In genomic region chr19:10458096-10458495, GRCm38 (mm10) we compare ENCODE assay signal across 8 mouse cellular contexts. TPM values are rescaled to one million over a fixed set of nuclear protein-coding genes. Genes with fewer than 3 reads are reported as not detected.
DNase-seq lines count a peak whose midpoint lies in the region; ATAC-seq lines count a peak whose summit lies in the region.

No protein-coding gene starts in this region.

- peak overlapping the region; percentile 64; the same call in 1 of the 2 replicates for H3K4me3 ChIP-seq in heart, embryonic 10.5 days
- peak overlapping the region; percentile 19; the same call in 1 of the 2 replicates for H3K4me3 ChIP-seq in brown adipose tissue, adult 24 weeks (ENCODE audit: insufficient read depth, low read depth, low read length)
- H3K4me3 ChIP-seq in midbrain, embryonic 16.5 days (ENCODE audit: low read depth, low read length), result peak overlapping the region; percentile 53; the same call in 1 of the 2 replicates

- H3K9me3 ChIP-seq in heart, embryonic 10.5 days, result no peaks in the 10 kb centered on the region
- no peaks in the 10 kb centered on the region for H3K9me3 ChIP-seq in midbrain, embryonic 16.5 days (replicated peaks; ENCODE audit: control insufficient read depth, low read length, poor library complexity, severe bottlenecking)

- ATAC-seq in midbrain, embryonic 16.5 days, result peak; percentile 25

- H3K27me3 ChIP-seq in heart, embryonic 10.5 days (ENCODE audit: insufficient read depth, poor library complexity, severe bottlenecking), result peaks cover 100% of the 10 kb centered on the region
- peaks cover 39% of the 10 kb centered on the region for H3K27me3 ChIP-seq in midbrain, embryonic 16.5 days (ENCODE audit: control insufficient read depth, insufficient read depth, low read depth, low read length)

- no peak overlapping the region for H3K27ac ChIP-seq in heart, embryonic 10.5 days
- no peak overlapping the region for H3K27ac ChIP-seq in brown adipose tissue, adult 24 weeks (replicated peaks; ENCODE audit: low read depth, low read length)
- H3K27ac ChIP-seq in midbrain, embryonic 16.5 days (ENCODE audit: low read length), result no peak overlapping the region

- intact Hi-C loops in left cerebral cortex, postnatal 36 days (cut with DNase I), result no loop called here

- 26% methylated on average over 8 of the region's 8 CpGs for WGBS in heart, embryonic 10.5 days
- 20% methylated on average over 8 of the region's 8 CpGs for WGBS in midbrain, embryonic 16.5 days

- H3K4me2 ChIP-seq in midbrain, embryonic 16.5 days (ENCODE audit: low read length), result peak overlapping the region; percentile 75

- peaks cover 24% of the 10 kb centered on the region for H3K4me1 ChIP-seq in heart, embryonic 10.5 days
- H3K4me1 ChIP-seq in brown adipose tissue, adult 24 weeks (ENCODE audit: control insufficient read depth, insufficient read depth, insufficient read length, low read length), result no peaks in the 10 kb centered on the region
- H3K4me1 ChIP-seq in midbrain, embryonic 16.5 days (ENCODE audit: control insufficient read depth, insufficient read depth, low read length), result peaks cover 16% of the 10 kb centered on the region

- DNase-seq in heart, embryonic 10.5 days (ENCODE audit: low spot score), result no peak
- no peak for DNase-seq in heart, adult 11 months
- DNase-seq in heart, postnatal 4 days, result peak; percentile 62
- DNase-seq in left cerebral cortex, postnatal 36 days (ENCODE audit: low spot score in 2 of 2), result peak; percentile 45 to 60
- DNase-seq in cerebellum, adult 9-10 months, result no peak
- DNase-seq in cerebellum, postnatal 4 days (ENCODE audit: low spot score in 2 of 2), result no peak

- H3K36me3 ChIP-seq in heart, embryonic 10.5 days, result no peaks in the 10 kb centered on the region
- no peaks in the 10 kb centered on the region for H3K36me3 ChIP-seq in midbrain, embryonic 16.5 days (ENCODE audit: control insufficient read depth, insufficient read depth, low read length)

- no peak overlapping the region for H3K9ac ChIP-seq in midbrain, embryonic 16.5 days (ENCODE audit: low read depth, low read length)

RNA-seq across cellular contexts. Expression of gene Lrrc10b, which starts 0.8 kb away (rescaled TPM):
- 0.06 and 0.18 TPM in 2 replicates for polyA plus RNA-seq in heart, embryonic 10.5 days (2016; fragmentation: Nextera tagmentation; extraction: Ambion mirVana)
- polyA plus RNA-seq in brown adipose tissue, adult 24 weeks (2012; ENCODE audit: insufficient read depth, insufficient read length, missing spikeins), result not detected in 2 replicates
- total RNA-seq in heart, postnatal 4 days (2021), result 1 to 10 TPM; 3.3 to 4.7 TPM
- total RNA-seq in left cerebral cortex, postnatal 36 days (2021), result 10 to 100 TPM; 16.3 to 21.2 TPM
- polyA plus RNA-seq in midbrain, embryonic 16.5 days (2015; fragmentation: Nextera tagmentation; extraction: Ambion mirVana), result 1.9 and 2.0 TPM in 2 replicates

RNA-seq across cellular contexts. Expression of gene Ppp1r32, which starts 24.6 kb away (rescaled TPM):
- not detected in 2 replicates for polyA plus RNA-seq in heart, embryonic 10.5 days (2016; fragmentation: Nextera tagmentation; extraction: Ambion mirVana)
- not detected in 2 replicates for polyA plus RNA-seq in brown adipose tissue, adult 24 weeks (2012; ENCODE audit: insufficient read depth, insufficient read length, missing spikeins)
- total RNA-seq in heart, postnatal 4 days (2021), result under 1 TPM; 0.52 to 0.77 TPM
- 1 to 10 TPM in 1 of 2 experiments, under 1 TPM in 1; 0.86 to 1.2 TPM for total RNA-seq in left cerebral cortex, postnatal 36 days (2021)
- 3.6 and 5.9 TPM in 2 replicates for polyA plus RNA-seq in midbrain, embryonic 16.5 days (2015; fragmentation: Nextera tagmentation; extraction: Ambion mirVana)

Comparison
In these comparisons a context has a peak if more than half of its experiments do, and no peak if none do; other contexts are left out.
1. DNase-seq: peak in heart, postnatal 4 days (single experiment) and left cerebral cortex, postnatal 36 days (2 of 2); none in heart, embryonic 10.5 days (single experiment), heart, adult 11 months (single experiment), cerebellum, adult 9-10 months (single experiment) and cerebellum, postnatal 4 days (0 of 2).
2. Peak in every context shown above with its lines, with median percentiles within 50 percentile points of each other: H3K4me3 ChIP-seq.